Mouse (Mus musculus): ENCODE measurements around the gene Jtb. TPM values are rescaled to one million over a fixed set of nuclear protein-coding genes. Genes with fewer than 3 reads are reported as not detected.

Gene Jtb
- 20.6 and 26.0 TPM in 2 replicates for polyA plus RNA-seq (2012; rRNA removed)

DNA sequence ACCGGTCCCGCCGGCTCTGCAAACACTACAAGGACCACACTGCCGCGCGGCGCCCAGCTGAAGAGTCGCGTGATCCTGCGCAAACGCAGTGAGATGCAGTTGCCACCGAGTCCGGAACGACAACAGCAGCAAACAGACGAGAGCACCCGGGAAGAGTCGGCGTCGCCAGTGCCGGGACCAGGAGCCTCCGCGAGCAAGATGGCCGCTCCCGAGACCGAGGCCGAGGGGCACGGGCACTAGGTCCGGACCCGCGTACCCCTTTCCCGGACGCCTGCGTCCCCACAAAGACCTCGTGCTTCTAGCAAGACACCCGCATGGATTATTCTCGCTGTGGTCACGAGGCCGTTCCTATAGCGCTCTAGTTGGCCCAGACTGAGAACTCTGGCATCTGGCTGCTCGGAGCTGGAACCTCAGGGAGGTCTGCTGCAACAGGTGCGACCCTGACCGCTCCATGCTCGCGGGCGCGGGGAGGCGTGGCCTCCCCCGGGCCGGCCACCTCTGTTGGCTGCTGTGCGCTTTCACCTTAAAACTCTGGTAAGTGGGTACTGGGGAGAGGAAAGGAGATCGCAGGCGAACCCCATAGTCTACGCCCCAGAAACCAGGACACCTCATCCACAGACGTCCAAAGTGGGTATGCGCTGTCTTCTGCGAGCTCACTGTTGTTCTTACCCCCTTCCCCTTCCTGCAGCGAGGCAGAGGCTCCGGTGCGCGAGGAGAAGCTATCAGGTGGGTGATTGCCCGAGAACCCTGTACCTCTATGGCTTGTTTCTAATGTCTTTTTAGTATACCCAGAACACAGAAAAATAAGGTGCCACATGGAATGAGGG is at the start of gene Jtb:
Gene Jtb (plus strand): TSS at position 91 of the 827 bp plus-strand sequence.

DNA sequence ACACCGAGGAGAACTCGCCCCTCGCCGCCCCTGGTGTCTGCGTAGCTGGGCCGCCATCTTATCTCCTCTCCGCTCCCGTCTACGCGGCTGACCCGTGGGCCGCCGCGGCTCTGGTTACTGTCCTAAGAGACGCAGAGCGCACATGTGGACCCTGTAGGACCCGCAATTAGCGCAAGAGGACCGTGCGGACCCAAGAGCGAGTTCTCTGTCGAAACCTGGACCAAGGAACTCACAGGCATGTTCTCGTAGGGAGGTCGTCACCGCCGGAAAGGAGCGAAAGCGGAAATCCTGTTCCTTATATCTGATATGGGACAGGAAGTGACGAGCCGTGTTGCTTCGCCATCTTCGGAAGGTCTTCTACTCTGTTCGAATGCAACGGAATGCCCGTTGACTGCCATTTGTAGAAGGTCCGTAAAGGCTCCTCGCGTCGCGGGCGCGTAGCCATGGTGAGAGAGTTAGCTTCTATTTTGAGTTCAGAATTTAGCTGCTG is 18.0 kb upstream of the Jtb start, which contains the start of the genes Rps27 and Rab13:
Gene Rps27 (minus strand): TSS at position 275 of the 490 bp plus-strand sequence.
Gene Rab13 (plus strand): TSS at position 319 of the 490 bp plus-strand sequence.

DNA sequence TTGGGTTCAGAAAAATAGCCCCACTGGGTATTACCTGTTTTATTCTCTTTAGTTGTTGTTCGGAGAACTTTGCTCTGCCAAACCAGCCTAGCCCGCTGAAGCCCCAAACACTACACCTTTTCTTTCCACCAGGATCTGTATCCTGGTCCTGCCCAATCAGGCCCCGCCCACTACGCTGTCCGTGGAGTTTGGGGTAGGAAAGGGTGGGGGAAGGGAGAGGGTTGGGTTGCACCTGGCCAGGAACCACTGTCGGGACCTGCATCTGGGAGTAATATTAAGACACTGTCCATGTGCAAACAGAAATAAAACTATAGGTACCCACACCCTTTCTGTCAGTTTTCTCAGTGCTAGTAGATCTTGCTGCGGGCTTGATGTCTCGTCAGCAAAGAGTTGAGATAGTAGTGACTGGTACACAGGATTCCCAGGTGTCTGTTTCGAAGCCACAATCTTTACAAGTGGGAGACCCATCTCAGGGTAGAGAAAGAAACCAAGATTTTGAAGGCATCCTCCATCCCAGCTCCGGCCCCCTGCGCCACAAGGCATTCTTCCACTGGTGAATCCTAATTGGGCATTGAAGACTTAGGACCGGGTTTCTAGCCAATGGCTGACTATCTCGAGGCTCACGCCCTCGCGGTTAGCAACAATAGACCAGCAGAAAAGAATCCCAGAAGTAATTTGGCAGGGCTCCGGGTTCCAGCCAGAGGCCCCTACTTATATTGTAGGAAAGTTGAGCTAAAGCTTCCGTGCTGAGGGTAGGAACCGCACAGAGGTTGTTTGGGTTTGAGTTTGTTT is 11.8 kb downstream of the Jtb start, which contains the start of gene Creb3l4:
Gene Creb3l4 (minus strand): TSS at position 529 of the 792 bp plus-strand sequence.

DNA sequence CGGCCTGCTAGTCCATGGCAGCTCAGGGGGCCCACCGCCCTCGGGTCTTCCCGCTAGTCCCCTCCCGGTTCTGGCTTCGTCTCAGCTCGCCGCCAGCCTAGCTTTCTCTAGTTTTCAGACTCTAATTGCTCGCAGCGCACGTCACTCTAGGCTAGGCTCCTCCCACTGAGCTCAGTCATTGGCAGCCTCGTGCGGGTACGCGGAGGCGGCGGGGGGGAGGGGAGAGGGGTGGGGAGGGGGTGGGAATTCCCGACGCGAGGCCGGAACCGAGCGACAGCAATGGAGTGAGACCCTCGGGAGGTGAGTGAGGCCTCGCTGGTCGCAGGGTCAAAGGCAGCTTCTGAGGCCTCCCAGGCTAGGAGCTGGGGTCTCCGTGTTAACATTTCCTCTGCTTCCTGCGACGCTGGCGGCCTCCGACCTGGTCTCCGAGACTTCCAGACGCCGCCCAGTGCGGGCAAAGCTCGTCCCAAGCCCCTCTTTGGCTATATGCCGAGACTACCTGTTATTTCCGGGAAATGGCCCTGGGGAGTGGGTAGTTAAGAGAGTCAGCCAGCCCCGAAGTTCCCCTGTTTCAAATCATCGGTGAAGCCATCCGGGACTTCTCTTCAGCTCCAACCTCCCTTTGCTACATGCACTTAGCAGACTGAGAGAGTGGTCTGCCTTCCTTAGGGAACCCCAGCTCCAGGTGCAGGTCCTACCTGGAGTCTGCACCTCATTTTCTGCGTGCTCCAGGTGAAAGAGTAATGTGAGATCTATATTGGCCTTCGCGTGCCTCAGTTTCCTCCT is 16.8 kb downstream of the Jtb start, which contains the start of gene Slc39a1:
Gene Slc39a1 (plus strand): TSS at position 213 of the 786 bp plus-strand sequence.

DNA sequence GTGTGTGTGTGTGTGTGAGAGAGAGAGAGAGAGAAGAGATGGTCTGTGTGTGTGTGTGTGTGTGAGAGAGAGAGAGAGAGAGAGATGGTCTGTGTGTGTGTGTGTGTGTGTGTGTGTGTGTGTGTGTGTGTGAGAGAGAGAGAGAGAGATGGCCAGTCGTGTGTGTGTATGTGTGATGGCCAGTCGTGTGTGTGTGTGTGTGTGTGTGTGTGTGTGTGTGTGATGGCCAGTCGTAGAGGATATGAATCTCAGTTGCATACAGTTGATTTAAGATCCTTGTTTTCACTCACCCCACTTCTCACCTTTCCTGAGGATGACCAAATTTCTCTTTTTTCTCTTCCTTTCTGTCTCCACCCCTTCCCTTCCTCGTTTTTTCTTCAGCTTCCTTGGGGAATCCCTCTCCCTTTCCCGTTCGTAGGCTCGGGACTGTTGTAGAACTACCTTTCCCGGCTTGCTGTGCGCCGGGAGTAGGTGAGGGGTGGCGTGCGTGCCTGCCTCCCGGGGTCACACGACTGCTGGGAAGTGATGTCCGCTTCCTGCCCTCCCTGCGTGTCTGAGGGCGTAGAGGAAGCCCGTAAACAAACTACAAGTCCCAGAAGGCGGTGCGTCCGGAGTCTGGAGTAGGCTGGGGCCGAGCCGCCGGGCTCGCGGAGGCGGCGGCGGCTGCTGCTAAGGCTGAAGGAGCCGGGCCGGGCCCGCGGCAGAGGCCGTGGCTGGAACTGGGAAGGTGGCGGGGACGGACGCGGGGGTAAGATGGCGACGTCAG is 22.4 kb downstream of the Jtb start, which contains the start of gene Crtc2:
Gene Crtc2 (plus strand): TSS at position 511 of the 766 bp plus-strand sequence.

DNA sequence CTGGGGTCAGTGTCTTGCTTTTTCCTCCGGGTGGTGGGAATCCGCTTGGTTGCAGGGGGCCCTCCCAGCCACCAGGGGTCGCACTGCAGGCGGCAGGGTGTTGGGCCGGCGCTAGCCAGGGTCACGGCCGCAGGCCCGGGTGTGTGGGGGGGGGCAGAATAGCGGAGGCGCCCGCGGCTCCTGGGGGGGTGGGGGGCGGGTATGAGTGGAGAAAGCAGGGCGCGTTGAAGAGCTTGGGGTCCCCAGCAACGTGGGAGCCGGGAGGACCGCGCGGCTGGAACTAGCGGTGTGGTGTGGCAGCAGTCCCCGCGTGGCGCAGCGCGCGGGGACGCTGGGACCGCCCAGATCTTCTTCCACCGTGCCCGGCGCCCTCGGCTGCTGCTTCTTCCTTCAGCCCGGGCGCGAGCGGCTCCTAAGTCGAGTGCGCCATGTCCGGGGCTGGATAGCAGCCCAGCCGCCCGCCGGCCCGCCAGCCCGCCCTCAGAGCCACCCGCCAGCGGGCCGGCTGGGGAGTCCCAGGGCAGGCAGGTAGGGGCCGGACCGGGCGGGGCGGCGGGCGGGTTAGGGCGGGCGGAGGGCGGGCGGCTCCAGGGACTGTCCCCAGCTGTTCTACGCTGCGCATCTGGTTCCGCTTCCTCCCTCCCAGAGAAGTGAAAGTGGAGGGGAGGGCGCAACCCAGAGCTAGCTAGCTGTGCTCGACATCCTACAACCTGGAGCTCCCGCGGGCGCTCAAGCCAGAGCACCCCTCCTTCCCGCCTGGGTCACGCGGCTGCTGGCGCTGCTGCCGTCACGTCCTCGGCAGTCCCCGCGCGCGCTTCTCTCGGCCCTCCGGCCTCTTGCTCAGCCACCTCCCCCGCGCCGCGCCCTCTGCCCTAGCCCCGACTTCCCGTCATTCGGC is 33.9 kb downstream of the Jtb start, which contains the start of gene Dennd4b:
Gene Dennd4b (plus strand): TSS at position 152 of the 898 bp plus-strand sequence.

Other genes starting within 250 kb of the Jtb start
- 65.3 and 70.2 TPM in 2 replicates for gene Hax1, start 232.8 kb upstream of the Jtb start, polyA plus RNA-seq (2012; rRNA removed)
- gene 4933434E20Rik, start 180.0 kb upstream of the Jtb start, polyA plus RNA-seq (2012; rRNA removed): 17.5 and 23.7 TPM in 2 replicates
- gene Ubap2l, start 179.0 kb upstream of the Jtb start, polyA plus RNA-seq (2012; rRNA removed): 52.3 and 56.0 TPM in 2 replicates
- gene Tpm3, start 158.9 kb upstream of the Jtb start, polyA plus RNA-seq (2012; rRNA removed): 84.8 and 95.8 TPM in 2 replicates
- 0.25 and 0.33 TPM in 2 replicates for gene Nup210l, start 127.5 kb upstream of the Jtb start, polyA plus RNA-seq (2012; rRNA removed)
- 1,354 and 1,509 TPM in 2 replicates for gene Rps27, start 17.9 kb upstream of the Jtb start, polyA plus RNA-seq (2012; rRNA removed)
- gene Rab13, start 17.9 kb upstream of the Jtb start, polyA plus RNA-seq (2012; rRNA removed): 4.5 and 4.6 TPM in 2 replicates
- gene Creb3l4, start 11.9 kb downstream of the Jtb start, polyA plus RNA-seq (2012; rRNA removed): 0.23 and 0.30 TPM in 2 replicates
- 9.5 and 10.7 TPM in 2 replicates for gene Slc39a1, start 16.6 kb downstream of the Jtb start, polyA plus RNA-seq (2012; rRNA removed)
- 6.6 and 7.9 TPM in 2 replicates for gene Crtc2, start 22.6 kb downstream of the Jtb start, polyA plus RNA-seq (2012; rRNA removed)
- gene Dennd4b, start 33.6 kb downstream of the Jtb start, polyA plus RNA-seq (2012; rRNA removed): 3.5 and 4.3 TPM in 2 replicates
- 4.7 and 5.7 TPM in 2 replicates for gene Gatad2b, start 61.6 kb downstream of the Jtb start, polyA plus RNA-seq (2012; rRNA removed)
- 1.8 and 1.9 TPM in 2 replicates for gene Slc27a3, start 158.3 kb downstream of the Jtb start, polyA plus RNA-seq (2012; rRNA removed)
- 11.3 and 13.6 TPM in 2 replicates for gene Ints3, start 202.0 kb downstream of the Jtb start, polyA plus RNA-seq (2012; rRNA removed)
- 6.3 and 7.8 TPM in 2 replicates for gene Npr1, start 234.3 kb downstream of the Jtb start, polyA plus RNA-seq (2012; rRNA removed)
- gene Ilf2, start 244.5 kb downstream of the Jtb start, polyA plus RNA-seq (2012; rRNA removed): 37.2 and 42.0 TPM in 2 replicates